Mouse (Mus musculus) retina, adult 2 months (tissue): ENCODE data around the gene Mpnd.
"Not testable (repeated sequence)": the region's sequence is repeated elsewhere in the genome, so short reads cannot be mapped to it uniquely, and the experiment has no call there.

Experiments used
- DNase-seq: peaks from one replicate; pipeline ENCODE4 v3.0.0-alpha.2; 2012; ENCODE audit warnings: low read depth, low spot score

Mpnd gene

DNA sequence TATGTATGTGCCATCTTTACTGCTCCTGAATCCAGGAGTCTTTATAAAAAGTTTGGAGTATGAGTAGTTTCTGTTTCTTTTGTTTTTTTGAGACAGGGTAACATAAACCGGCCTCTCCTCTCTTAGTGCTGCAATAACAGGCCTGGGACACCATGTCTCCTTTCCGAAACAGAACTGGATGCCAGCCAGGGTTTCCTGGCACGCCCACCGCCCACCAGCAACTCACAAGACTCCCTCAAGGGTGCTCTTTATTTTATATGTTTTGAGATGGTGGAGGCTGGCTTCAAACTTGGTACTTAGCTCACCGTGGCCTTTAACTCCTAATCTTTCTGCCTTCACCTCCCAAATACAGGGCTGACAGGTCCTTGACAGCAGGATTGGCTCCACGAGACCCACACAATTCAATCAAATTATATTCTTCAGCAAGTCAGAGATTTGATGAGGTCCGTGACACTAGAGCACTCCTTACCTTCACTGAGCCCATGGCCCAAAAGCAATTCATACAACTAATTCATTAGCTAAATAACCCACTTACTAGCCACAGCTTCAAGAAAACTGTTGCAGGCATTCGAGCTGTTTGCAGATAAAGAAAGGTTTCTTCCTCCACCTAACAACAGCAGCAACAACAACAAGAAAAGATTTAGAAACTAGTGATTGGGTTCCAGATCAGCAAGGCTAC is 33.2 kb downstream of the Mpnd start:
- DNase-seq, result no peak

DNA sequence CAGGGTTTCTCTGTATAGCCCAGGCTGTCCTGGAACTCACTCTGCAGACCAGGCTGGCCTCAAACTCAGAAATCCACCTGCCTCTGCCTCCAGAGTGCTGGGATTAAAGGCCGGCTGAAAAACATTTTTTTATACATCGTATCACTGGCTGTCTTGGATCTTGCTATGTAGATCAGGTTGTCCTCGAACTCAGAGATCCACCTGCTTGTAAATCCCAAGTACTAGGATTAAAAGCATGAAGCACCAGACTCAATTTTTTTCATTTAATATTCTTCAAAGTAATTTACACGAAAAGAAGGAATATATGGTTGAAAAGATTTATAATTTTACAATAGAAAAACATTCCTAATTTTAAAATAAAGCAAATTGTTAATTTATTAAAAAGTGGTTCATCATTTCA is 33.8 kb downstream of the Mpnd start:
- no peak for DNase-seq

DNA sequence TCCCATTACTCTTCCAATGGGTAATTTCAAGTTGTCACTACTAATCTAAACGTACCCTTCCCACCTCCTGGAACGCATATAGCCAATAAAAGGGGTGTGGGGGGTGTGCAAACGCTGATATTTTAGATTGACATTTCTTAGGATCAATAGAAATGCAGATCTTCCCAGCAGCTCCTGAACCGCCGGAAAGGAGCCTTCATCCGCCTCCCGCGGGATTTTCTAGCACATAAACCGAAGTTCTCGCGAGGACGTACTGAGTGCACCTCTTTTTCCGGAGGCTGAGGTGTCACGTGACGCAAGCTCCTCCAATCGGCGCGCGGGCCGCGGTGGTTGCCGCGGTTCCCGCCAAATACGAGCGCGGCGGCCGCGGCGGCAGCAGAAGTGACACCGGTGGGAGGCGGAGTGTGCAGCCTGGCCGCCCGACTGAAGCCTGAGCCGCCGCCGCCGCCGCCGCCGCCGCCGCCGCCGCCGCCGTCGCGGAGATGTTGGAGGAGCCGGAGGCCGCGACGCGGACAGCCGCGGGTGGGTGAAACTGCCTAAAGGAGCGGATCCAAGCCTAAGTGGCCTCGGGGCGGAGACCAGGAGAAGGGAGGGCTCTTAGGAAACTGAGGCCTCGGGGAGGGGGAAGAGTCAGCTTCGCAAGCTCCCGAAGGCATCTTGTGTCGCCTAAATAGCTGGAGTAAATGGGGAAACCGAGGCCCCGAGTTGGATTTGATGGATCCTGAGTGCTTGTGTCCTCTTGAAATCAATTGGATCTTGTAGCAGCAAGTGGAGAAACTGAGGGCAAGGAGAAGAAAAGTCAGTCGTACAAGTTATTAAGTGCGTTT is 34.7 kb downstream of the Mpnd start, which contains the start of gene Chaf1a:
Gene Chaf1a (plus strand): TSS at position 410 of the 827 bp plus-strand sequence.
- peak; percentile 89 for DNase-seq

DNA sequence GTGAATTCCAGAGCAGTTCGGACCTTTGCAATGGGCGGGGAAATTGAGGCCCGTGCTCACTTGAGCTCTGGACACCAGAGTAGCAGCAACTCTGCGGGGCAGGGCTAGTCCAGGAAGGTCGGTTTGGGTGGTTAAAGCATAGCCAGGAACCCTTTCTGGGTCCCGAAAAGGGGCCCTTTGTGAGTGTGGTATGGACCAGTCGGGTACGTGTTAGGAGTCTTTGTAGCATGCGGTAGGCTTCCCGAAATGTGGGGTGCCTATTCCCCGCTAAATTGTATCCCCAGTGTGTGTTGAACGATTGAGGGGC is 35.3 kb downstream of the Mpnd start:
- DNase-seq, result no peak

DNA sequence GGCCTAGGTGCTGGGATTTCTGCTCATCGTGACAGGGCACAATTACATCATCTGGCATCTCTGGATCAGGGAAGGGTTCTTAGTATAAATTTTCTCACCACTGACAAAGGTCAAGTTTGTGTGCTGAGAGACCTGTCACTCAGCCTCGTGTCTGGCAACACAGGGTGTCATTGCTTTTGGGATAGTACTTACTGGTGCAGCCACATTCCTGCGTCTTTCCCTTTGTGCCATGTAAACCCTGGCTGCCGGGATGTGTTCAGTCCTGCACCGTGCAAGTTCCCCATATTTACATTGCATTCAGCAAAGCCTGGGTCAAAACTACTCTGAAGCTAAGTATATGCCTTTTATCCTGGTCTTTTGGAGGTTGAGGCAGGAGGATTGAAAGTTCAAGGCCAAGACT is 45.9 kb downstream of the Mpnd start:
- no peak for DNase-seq

DNA sequence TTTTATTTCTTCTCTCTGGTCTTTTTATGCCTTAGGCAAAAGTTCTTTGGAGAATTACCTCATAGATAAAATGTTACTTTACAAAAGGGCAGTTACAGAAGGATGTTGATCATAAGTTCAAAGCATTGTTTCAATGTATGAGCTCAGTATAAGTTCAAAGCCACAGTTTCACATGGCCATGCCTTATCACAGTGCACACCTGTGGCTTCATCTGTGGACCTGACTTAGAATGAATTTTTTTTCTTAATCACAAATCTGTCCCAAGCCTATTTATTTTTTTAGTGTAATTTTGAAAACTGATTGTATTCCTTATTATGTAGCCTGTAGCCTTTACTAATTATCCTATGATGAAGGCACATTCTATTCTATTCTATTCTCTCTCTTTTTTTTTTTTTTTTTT is 49.4 kb downstream of the Mpnd start:
- DNase-seq, result no peak

DNA sequence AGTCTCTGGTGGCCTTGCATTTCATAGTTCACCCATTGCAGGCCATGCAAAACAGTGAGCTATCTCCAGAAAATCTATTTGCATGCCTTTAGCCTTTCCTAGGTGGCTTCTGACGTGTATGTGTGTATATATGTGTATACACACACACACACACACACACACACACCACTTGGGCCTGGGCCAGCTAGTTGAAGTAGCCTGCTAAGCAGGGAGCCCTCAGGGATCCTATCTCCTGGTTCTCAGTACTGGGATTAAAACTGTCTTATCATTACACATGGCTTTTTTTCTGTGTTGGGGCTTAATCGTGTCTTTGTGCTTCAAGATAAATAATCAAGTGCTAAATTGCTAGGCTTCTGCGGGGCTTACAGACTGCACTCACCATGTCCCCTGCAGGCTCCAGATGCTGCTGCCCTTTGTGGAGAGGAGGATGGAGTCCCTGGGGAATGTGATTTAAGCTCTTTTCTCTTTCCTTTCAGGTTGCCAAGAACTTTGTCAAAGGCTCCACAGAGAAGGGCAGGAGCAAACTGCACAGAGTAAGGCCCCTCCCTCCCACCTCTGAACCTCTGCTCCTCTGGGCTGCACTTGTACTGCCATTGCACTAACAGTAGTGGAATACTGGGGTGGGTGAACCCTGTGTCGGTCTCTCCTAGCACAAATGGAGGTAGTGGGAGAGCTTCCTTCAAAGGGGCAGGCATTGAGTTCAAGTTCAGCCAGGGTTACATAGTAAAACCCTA is 50.6 kb downstream of the Mpnd start:
- no peak for DNase-seq

DNA sequence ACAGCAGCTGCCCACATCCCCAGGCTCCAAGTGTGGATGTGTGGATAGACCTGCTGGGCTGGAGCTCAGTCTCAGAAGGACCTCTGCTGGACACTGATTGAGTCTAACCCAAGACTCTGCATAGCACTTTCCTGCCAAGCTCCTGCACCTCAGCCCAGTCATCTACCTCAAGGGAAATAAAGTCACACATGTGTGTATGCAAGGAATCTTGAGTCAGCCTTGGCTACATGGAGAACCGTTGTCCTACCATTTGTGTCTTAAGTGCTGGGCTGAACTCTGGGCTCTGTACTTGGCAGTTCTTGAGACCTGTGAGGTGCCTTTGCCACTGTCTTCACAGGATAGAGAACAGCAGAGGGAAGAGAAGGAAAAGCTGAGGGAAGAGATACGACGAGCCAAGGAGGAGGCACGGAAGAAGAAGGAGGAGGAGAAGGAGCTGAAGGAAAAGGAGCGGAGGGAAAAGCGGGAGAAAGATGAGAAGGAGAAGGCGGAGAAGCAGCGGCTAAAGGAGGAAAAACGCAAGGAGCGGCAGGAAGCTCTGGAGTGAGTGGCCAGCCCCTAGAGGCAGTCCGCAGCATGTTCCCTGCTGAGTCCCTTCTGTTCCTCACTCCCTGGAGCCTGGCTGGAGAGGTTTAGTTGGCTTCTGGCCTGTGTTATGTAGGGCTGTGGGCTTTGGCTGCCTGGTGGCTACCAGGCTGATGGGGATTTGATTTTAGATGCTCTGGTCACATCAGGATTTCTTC is 52.0 kb downstream of the Mpnd start:
- no peak for DNase-seq

DNA sequence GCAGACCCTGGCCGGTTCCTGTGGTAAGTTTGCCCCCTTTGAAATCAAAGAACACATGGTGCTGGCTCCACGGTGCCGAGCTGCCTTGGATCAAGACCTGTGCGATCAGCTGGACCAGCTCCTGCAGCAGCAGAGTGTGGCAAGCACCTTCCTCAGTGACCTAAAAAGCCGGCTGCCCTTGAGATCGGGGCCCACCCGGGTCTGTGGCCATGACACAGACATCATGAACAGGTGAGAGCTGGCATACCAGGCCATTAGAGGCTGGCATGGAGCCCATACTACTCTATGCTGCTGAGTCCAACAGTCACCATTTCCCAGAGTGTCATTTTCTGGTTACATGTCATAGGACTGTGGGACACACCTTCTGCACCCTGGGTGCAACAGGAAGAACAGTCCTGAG is 56.6 kb downstream of the Mpnd start:
- no peak for DNase-seq

DNA sequence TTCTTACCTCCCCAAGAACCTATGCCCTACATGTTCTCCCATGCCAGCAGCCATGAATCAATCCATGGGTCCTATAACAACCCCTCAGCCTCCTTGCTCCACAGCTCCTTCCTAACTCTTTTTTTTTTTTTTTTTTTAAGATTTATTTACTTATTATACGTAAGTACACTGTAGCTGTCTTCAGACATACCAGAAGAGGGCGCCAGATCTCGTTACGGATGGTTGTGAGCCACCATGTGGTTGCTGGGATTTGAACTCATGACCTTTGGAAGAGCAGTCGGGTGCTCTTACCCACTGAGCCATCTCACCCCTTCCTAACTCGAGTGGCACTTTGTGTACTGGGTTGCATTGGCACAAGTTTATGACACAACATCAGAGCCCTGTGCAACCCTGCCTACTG is 60.2 kb downstream of the Mpnd start:
- DNase-seq, result not testable (repeated sequence)
